Mouse (Mus musculus): Measurements from ENCODE around the gene Scimp.

DNA sequence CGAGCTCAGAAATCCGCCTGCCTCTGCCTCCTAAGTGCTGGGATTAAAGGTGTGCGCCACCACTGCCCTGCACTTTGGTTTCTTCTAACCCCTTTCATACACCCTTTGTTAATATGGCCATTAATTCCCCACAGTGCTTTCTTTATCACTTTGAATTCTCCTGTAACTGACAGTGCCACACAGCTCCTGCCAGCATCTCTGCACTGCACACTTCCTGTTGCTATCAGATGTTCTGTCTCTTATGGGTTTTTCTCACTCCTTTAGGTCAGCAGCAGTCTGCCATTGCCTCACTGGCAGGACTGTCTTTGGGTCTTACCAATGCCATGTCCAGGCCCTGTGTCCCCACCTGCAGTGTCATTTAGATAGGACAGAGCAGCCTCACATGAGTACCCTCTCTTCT lies 41.6 kb downstream of the Scimp start:
- TF ChIP-seq POLR2A (IDR thresholded peaks at IDR 0.05; ENCODE audit: borderline replicate concordance, extremely low read depth, low read depth, low read length) (no peak), CTCF (IDR thresholded peaks at IDR 0.05; ENCODE audit: insufficient read depth, low read length) (no peak)

Data from lung, adult 2 months (tissue).